Mouse (Mus musculus): ENCODE data around the gene Dmgdh.

DNA sequence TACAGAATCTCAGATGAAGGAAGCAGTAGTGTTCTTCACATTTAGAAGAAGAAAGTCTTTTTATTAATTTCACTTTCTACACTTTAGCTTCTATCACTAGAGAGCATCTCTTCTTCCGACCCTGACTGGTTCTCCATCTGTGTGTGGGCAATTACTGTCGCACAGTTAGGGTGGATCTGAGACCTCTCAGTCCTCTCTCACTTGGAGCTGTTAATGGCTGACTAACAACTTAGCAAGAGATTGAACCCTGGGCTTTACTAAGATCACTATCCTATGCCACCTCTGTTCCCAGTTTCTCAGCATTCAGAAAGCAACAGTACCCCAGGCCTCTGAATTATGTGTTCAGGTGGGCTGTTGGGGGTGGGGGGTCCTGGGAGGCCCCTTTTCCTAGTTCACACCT is 937 bp upstream of the Dmgdh start:
- TF ChIP-seq CTCF (IDR thresholded peaks at IDR 0.05; ENCODE audit: extremely low read depth, insufficient read depth, insufficient read length, insufficient replicate concordance) (no peak), POLR2A (IDR thresholded peaks at IDR 0.05; ENCODE audit: low read depth, low read length) (no peak)
